Mouse (Mus musculus) thymus, postnatal 36 days (tissue): ENCODE measurements around the gene Cxcr4.
"Not testable (repeated sequence)": the region's sequence is repeated elsewhere in the genome, so short reads cannot be mapped to it uniquely, and the experiment has no call there.

Source experiments
- DNase-seq, 2 experiments: peaks; one replicate each; pipeline ENCODE4 v3.0.0; 2022; ENCODE audit warnings: mixed read lengths in 2 of 2

Gene Cxcr4

GRCm38 (mm10) chr1:128597209-128597782 lies 5.2 kb upstream of the Cxcr4 start:
- no peak for DNase-seq

GRCm38 (mm10) chr1:128595528-128595927 lies 3.4 kb upstream of the Cxcr4 start:
- DNase-seq, result no peak

GRCm38 (mm10) chr1:128595105-128595420 lies 3.0 kb upstream of the Cxcr4 start:
- no peak for DNase-seq

- DNase-seq, result no peak
These were observed 2.4 kb upstream of the Cxcr4 start for GRCm38 (mm10) chr1:128594353-128595104.

GRCm38 (mm10) chr1:128592961-128593501 lies 938 bp upstream of the Cxcr4 start:
- peak; percentile 63 to 77 for DNase-seq

- peak; percentile 63 to 64 for DNase-seq
These were observed 327 bp downstream of the Cxcr4 start for GRCm38 (mm10) chr1:128591721-128592210.

- DNase-seq, result peak; percentile 90 to 92
These were observed 1.0 kb downstream of the Cxcr4 start for GRCm38 (mm10) chr1:128590816-128591720.

GRCm38 (mm10) chr1:128590011-128590410 lies 2.1 kb downstream of the Cxcr4 start:
- no peak for DNase-seq

GRCm38 (mm10) chr1:128589488-128589887 lies 2.6 kb downstream of the Cxcr4 start:
- DNase-seq, result no peak

GRCm38 (mm10) chr1:128588337-128588736 lies 3.8 kb downstream of the Cxcr4 start:
- DNase-seq, result no peak

- DNase-seq, result no peak
These were observed 4.9 kb downstream of the Cxcr4 start for GRCm38 (mm10) chr1:128586928-128587780.

- DNase-seq, result no peak
These were observed 5.7 kb downstream of the Cxcr4 start for GRCm38 (mm10) chr1:128586162-128586927.

GRCm38 (mm10) chr1:128585396-128586161 lies 6.5 kb downstream of the Cxcr4 start:
- DNase-seq, result no peak

GRCm38 (mm10) chr1:128584716-128585115 lies 7.4 kb downstream of the Cxcr4 start:
- not testable (repeated sequence) for DNase-seq

- no peak for DNase-seq
These were observed 8.7 kb downstream of the Cxcr4 start for GRCm38 (mm10) chr1:128583279-128583872.

GRCm38 (mm10) chr1:128580321-128580720 lies 11.8 kb downstream of the Cxcr4 start:
- DNase-seq, result no peak

GRCm38 (mm10) chr1:128578454-128578853 lies 13.6 kb downstream of the Cxcr4 start:
- no peak for DNase-seq

- DNase-seq, result no peak
These were observed 17.0 kb downstream of the Cxcr4 start for GRCm38 (mm10) chr1:128575096-128575495.

GRCm38 (mm10) chr1:128571033-128571432 lies 21.1 kb downstream of the Cxcr4 start:
- DNase-seq, result no peak
